Mouse (Mus musculus): ENCODE data around the gene Ccdc36. TPM values are rescaled to one million over a fixed set of nuclear protein-coding genes. Genes with fewer than 3 reads are reported as not detected.
A peak's percentile ranks its signal among the peaks of the same experiment; 100 is the strongest.

The Ccdc36 gene
- total and polyA plus RNA-seq, 3 experiments = not detected

DNA sequence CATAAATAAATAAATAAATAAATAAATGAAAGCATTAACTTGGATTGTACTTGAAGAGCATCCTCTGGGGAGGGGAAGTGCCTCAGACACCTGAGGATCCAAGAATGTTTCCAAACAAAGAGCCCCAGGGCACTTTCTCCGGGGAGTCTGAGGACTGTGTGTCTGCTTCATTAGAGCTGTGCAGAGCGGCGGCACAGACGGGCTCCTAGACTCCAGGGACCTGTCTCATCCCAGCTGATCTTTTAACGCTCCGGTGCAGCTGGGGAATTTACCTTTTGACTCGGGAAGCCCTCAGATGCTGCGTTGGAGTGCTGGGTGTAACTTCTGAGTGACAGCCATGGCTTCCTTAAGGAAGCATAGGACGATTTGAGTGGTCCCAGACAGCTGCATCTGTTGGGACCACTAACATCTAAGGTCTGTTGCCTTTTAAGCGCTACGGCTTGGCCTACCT, 32.9 kb upstream of the Ccdc36 start, which contains the start of gene Klhdc8b:
TSS of gene Klhdc8b (minus strand) at position 401 of the 451 bp plus-strand sequence.
- Histone ChIP-seq H3K9me3 (replicated peaks; ENCODE audit: insufficient read depth, low read length) (no peaks in the 10 kb centered on the region), H3K9ac (ENCODE audit: control insufficient read depth, low read depth, low read length, poor library complexity, severe bottlenecking) (peak within 1 kb of the TSS; percentile 86), H3K4me3 (ENCODE audit: control insufficient read depth in 1 of 2, insufficient read depth in 1 of 2, low read depth in 2 of 2, low read length in 2 of 2) (peak within 1 kb of the TSS; percentile 80 to 96), H3K36me3 (ENCODE audit: control insufficient read depth in 1 of 2, insufficient read depth in 2 of 2, low read length in 2 of 2) (peaks cover 0 to 27% of the 10 kb centered on the region in 2 experiments; a peak in 2 of 4 replicates), H3K4me1 (ENCODE audit: control insufficient read depth in 1 of 2, insufficient read depth in 2 of 2, low read length in 2 of 2) (peaks cover 13 to 33% of the 10 kb centered on the region in 2 experiments), H3K79me2 (ENCODE audit: control insufficient read depth, insufficient read depth, low read length, poor library complexity) (peaks cover 16% of the 10 kb centered on the region), H3K27me3 (ENCODE audit: control insufficient read depth in 1 of 2, insufficient read depth in 2 of 2, low read length in 2 of 2) (no peaks in the 10 kb centered on the region), H3K27ac (ENCODE audit: control insufficient read depth, low read depth, low read length) (peak within 1 kb of the TSS; percentile 62)
- DNase-seq (ENCODE audit: low read depth, low spot score) = no peak
- TF ChIP-seq USF1 (IDR thresholded peaks at IDR 0.05; ENCODE audit: low read depth, low read length) (no peak), RCOR1 (IDR thresholded peaks at IDR 0.05; ENCODE audit: low read depth, low read length) (no peak), TAL1 (IDR thresholded peaks at IDR 0.05; ENCODE audit: low read length) (no peak), USF2 (IDR thresholded peaks at IDR 0.05; ENCODE audit: borderline replicate concordance in 1 of 2, insufficient read depth in 1 of 2, low read depth in 1 of 2, low read length in 2 of 2) (no peak), ZMIZ1 (IDR thresholded peaks at IDR 0.05; ENCODE audit: low read depth, low read length) (no peak), BHLHE40 (IDR thresholded peaks at IDR 0.05; ENCODE audit: borderline replicate concordance, low read depth, low read length) (no peak), CHD2 (IDR thresholded peaks at IDR 0.05; ENCODE audit: low read length) (no peak), GABPA (IDR thresholded peaks at IDR 0.05; ENCODE audit: low read depth, low read length) (no peak), MAZ (IDR thresholded peaks at IDR 0.05; ENCODE audit: low read depth, low read length) (no peak), MAX (IDR thresholded peaks at IDR 0.05; ENCODE audit: low read length) (no peak), JUND (IDR thresholded peaks at IDR 0.05; ENCODE audit: low read depth, low read length) (no peak), E2F4 (IDR thresholded peaks at IDR 0.05; ENCODE audit: borderline replicate concordance, low read depth, low read length) (no peak)

DNA sequence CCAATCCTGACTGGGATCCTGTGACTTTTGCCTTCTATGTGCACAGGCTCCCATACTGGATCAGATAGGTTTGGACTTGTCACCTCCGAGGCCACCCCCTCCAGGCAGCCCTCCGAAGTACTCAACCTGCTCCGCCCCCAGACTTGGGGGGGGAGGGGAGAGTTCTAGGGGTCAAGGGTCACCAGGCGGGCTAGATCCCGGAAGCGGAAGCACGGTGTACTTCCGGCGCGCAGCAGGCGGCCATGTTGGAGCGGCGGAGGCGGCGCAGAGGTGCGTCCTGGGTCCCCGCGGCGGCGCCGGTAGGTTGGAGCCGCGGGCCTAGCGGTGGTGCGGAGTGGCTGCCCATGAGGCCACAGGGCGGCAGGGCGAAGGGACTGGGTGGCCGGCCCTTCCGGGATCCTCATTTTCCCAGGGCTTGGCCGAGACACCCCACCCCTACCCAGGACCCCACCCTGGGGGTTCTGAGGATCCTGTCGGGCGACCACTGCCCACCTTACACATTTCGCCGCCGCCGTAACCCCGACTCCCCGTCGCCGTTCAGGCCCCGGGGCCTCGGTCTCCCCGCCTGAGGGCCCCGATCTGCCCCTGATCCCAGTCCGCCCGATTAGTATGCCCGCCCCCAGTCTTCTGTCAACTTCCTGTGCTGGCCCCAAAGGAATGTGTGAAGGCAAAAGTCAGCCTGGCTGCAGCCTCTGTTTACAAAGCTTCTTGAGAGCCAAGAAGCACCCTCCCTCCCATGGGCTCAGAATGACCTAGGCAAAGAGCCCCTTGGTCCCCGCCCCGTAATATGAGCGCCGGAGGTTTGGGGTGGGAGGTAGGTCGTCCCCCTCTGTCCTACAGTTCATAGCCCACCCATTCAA, 32.3 kb upstream of the Ccdc36 start, which contains the start of gene Ccdc71:
TSS of gene Ccdc71 (plus strand) at position 209 of the 860 bp plus-strand sequence.
- Histone ChIP-seq H3K9me3 (replicated peaks; ENCODE audit: insufficient read depth, low read length) (no peaks in the 10 kb centered on the region), H3K36me3 (ENCODE audit: control insufficient read depth in 1 of 2, insufficient read depth in 2 of 2, low read length in 2 of 2) (peaks cover 0 to 27% of the 10 kb centered on the region in 2 experiments; a peak in 2 of 4 replicates), H3K27ac (ENCODE audit: control insufficient read depth, low read depth, low read length) (peak within 1 kb of the TSS; percentile 74), H3K4me1 (ENCODE audit: control insufficient read depth in 1 of 2, insufficient read depth in 2 of 2, low read length in 2 of 2) (peaks cover 13 to 38% of the 10 kb centered on the region in 2 experiments), H3K79me2 (ENCODE audit: control insufficient read depth, insufficient read depth, low read length, poor library complexity) (peaks cover 16% of the 10 kb centered on the region), H3K4me3 (ENCODE audit: control insufficient read depth in 1 of 2, insufficient read depth in 1 of 2, low read depth in 2 of 2, low read length in 2 of 2) (peak within 1 kb of the TSS; percentile 80 to 96), H3K27me3 (ENCODE audit: control insufficient read depth in 1 of 2, insufficient read depth in 2 of 2, low read length in 2 of 2) (no peaks in the 10 kb centered on the region), H3K9ac (ENCODE audit: control insufficient read depth, low read depth, low read length, poor library complexity, severe bottlenecking) (peak within 1 kb of the TSS; percentile 86)
- peak; percentile 92 for DNase-seq (ENCODE audit: low read depth, low spot score)
- no peak for TF ChIP-seq CHD1 (IDR thresholded peaks at IDR 0.05; ENCODE audit: low read depth, low read length)
- peak; percentile 91 for TF ChIP-seq KAT2A (conservative IDR thresholded peaks at IDR 0.05; ENCODE audit: low read depth, low read length)
- TF ChIP-seq UBTF (IDR thresholded peaks at IDR 0.05; ENCODE audit: borderline replicate concordance, insufficient read depth, low read depth, low read length) = 0 out of 2 replicates have a peak, but pooled peaks have one; percentile 17
- TF ChIP-seq ZKSCAN1 (IDR thresholded peaks at IDR 0.05; ENCODE audit: low read depth, low read length) = peak; percentile 77; the same call in 1 of the 2 replicates
- peak; percentile 31; the same call in 1 of the 2 replicates for TF ChIP-seq TCF12 (IDR thresholded peaks at IDR 0.05; ENCODE audit: low read depth, low read length)
- no peak for TF ChIP-seq MYB (IDR thresholded peaks at IDR 0.05; ENCODE audit: low read depth, low read length)
- no peak for TF ChIP-seq SMC3 (IDR thresholded peaks at IDR 0.05; ENCODE audit: low read depth, low read length)
- no peak for TF ChIP-seq CTCF (IDR thresholded peaks at IDR 0.05 in 2 of 3, conservative IDR thresholded peaks at IDR 0.05 in 1 of 3; ENCODE audit: control insufficient read depth in 1 of 3, insufficient read depth in 1 of 3, low read depth in 2 of 3, low read length in 3 of 3, poor library complexity in 1 of 3, severe bottlenecking in 1 of 3)
- TF ChIP-seq MAZ (IDR thresholded peaks at IDR 0.05; ENCODE audit: low read depth, low read length) = peak; percentile 87
- TF ChIP-seq GATA1 (IDR thresholded peaks at IDR 0.05; ENCODE audit: low read depth, low read length) = no peak
- no peak for TF ChIP-seq USF1 (IDR thresholded peaks at IDR 0.05; ENCODE audit: low read depth, low read length)
- TF ChIP-seq RCOR1 (IDR thresholded peaks at IDR 0.05; ENCODE audit: low read depth, low read length) = peak; percentile 63
- peak; percentile 10 to 79; a peak in 3 of 4 replicates for TF ChIP-seq POLR2A (IDR thresholded peaks at IDR 0.05; ENCODE audit: control insufficient read depth in 1 of 2, insufficient read depth in 1 of 2, low read depth in 1 of 2, low read length in 2 of 2, poor library complexity in 1 of 2)
- TF ChIP-seq MEF2A (IDR thresholded peaks at IDR 0.05; ENCODE audit: extremely low read depth, insufficient replicate concordance, low read depth, low read length, poor library complexity, severe bottlenecking) = no peak
- no peak for TF ChIP-seq JUND (IDR thresholded peaks at IDR 0.05; ENCODE audit: low read depth, low read length)
- TF ChIP-seq EP300 (IDR thresholded peaks at IDR 0.05; ENCODE audit: low read depth in 1 of 2, low read length in 2 of 2) = peak in 1 of 2 experiments; percentile 57; a peak in 2 of 4 replicates
- no peak for TF ChIP-seq ZNF384 (IDR thresholded peaks at IDR 0.05; ENCODE audit: low read depth, low read length)
- TF ChIP-seq ETS1 (IDR thresholded peaks at IDR 0.05; ENCODE audit: low read depth, low read length) = peak; percentile 42; the same call in 1 of the 2 replicates
- 0 out of 2 replicates have a peak, but pooled peaks have one; percentile 32 for TF ChIP-seq MYC (IDR thresholded peaks at IDR 0.05; ENCODE audit: low read depth, low read length)
- TF ChIP-seq ZMIZ1 (IDR thresholded peaks at IDR 0.05; ENCODE audit: low read depth, low read length) = peak; percentile 42; the same call in 1 of the 2 replicates
- TF ChIP-seq CHD2 (IDR thresholded peaks at IDR 0.05; ENCODE audit: low read length) = peak; percentile 94
